Comparison of ENCODE assay signal across 22 mouse cellular contexts in genomic region chr3:63115216-63115615, GRCm38 (mm10).
"Had no signal": no experiment of that assay in that cellular context is flagged by ENCODE, and none has a peak within 500 bp of the region (broad histone marks: within the 10 kb centered on the region; RNA-seq: fewer than 3 reads in every experiment).

No protein-coding gene starts in this region.

- DNase-seq: kidney, adult 9 months; kidney, postnatal 10 days; kidney, postnatal 36 days; layer of hippocampus, postnatal 36 days; liver; lung, adult 18-20 months; right cerebral cortex, adult 18-20 months; right cerebral cortex, postnatal 14 days; right cerebral cortex, postnatal 4 days; thymus, adult 2 months; thymus, postnatal 14 days; thymus, postnatal 4 days had no signal

- ATAC-seq: liver, embryonic 12.5 days; midbrain, embryonic 15.5 days had no signal

- H3K4me1 ChIP-seq: limb, embryonic 12.5 days; liver, embryonic 12.5 days; liver, embryonic 15.5 days; midbrain, embryonic 12.5 days; midbrain, embryonic 15.5 days; neural tube, embryonic 12.5 days; neural tube, embryonic 15.5 days had no signal

- H3K27me3 ChIP-seq: limb, embryonic 12.5 days; liver, embryonic 12.5 days; liver, embryonic 15.5 days; midbrain, embryonic 12.5 days; midbrain, embryonic 15.5 days; neural tube, embryonic 12.5 days; neural tube, embryonic 15.5 days had no signal

- H3K4me2 ChIP-seq: limb, embryonic 12.5 days; liver, embryonic 12.5 days; liver, embryonic 15.5 days; midbrain, embryonic 12.5 days; midbrain, embryonic 15.5 days; neural tube, embryonic 12.5 days; neural tube, embryonic 15.5 days had no signal

- H3K9me3 ChIP-seq: limb, embryonic 12.5 days; liver, embryonic 12.5 days; liver, embryonic 15.5 days; midbrain, embryonic 12.5 days; midbrain, embryonic 15.5 days; neural tube, embryonic 12.5 days; neural tube, embryonic 15.5 days had no signal

- H3K36me3 ChIP-seq: limb, embryonic 12.5 days; liver, embryonic 12.5 days; liver, embryonic 15.5 days; midbrain, embryonic 12.5 days; midbrain, embryonic 15.5 days; neural tube, embryonic 12.5 days; neural tube, embryonic 15.5 days had no signal

- H3K9ac ChIP-seq: limb, embryonic 12.5 days; liver, embryonic 12.5 days; liver, embryonic 15.5 days; midbrain, embryonic 12.5 days; midbrain, embryonic 15.5 days; neural tube, embryonic 12.5 days; neural tube, embryonic 15.5 days had no signal

- H3K4me3 ChIP-seq: left cerebral cortex, adult 2 months; limb, embryonic 12.5 days; liver, embryonic 12.5 days; liver, embryonic 15.5 days; midbrain, embryonic 12.5 days; midbrain, embryonic 15.5 days; neural tube, embryonic 12.5 days; neural tube, embryonic 15.5 days had no signal

- H3K27ac ChIP-seq: left cerebral cortex, adult 2 months; limb, embryonic 12.5 days; liver, embryonic 12.5 days; liver, embryonic 15.5 days; macrophage; midbrain, embryonic 12.5 days; midbrain, embryonic 15.5 days; neural tube, embryonic 12.5 days; neural tube, embryonic 15.5 days; stomach, postnatal 0 days had no signal
